Mouse (Mus musculus) gastrocnemius, adult 8-10 months (tissue): Measurements from ENCODE around the gene Sash1. TPM values are rescaled to one million over a fixed set of nuclear protein-coding genes. Genes with fewer than 3 reads are reported as not detected.

Experiments
- DNase-seq, 2 experiments: peaks; one replicate each; pipeline ENCODE4 v3.0.0; 2022; ENCODE audit warnings: low spot score in 2 of 2
- total RNA-seq, 4 experiments: library from RNA; stranded (reverse); gene quantifications; 2 replicates each; pipeline ENCODE4 v1.2.4; 2022

Sash1 gene
- total RNA-seq, 4 experiments from 2014 or later, result 5.1 to 10.3 (median 8.0) TPM

- DNase-seq, result no peak
Observed at GRCm38 (mm10) chr10:8902412-8902811, 16.5 kb upstream of the Sash1 start.

GRCm38 (mm10) chr10:8898831-8899511 lies 13.1 kb upstream of the Sash1 start:
- DNase-seq, result no peak

- no peak for DNase-seq
Observed at GRCm38 (mm10) chr10:8898099-8898777, 12.4 kb upstream of the Sash1 start.

- no peak for DNase-seq
Observed at GRCm38 (mm10) chr10:8894965-8895515, 9.2 kb upstream of the Sash1 start.

GRCm38 (mm10) chr10:8890511-8890910 lies 4.6 kb upstream of the Sash1 start:
- no peak for DNase-seq

- DNase-seq, result no peak
Observed at GRCm38 (mm10) chr10:8889341-8889740, 3.5 kb upstream of the Sash1 start.

- DNase-seq, result no peak
Observed at GRCm38 (mm10) chr10:8886528-8886854, 621 bp upstream of the Sash1 start.

GRCm38 (mm10) chr10:8885201-8885600 lies 669 bp downstream of the Sash1 start:
- no peak for DNase-seq

GRCm38 (mm10) chr10:8884565-8884964 lies 1.3 kb downstream of the Sash1 start:
- no peak for DNase-seq

- no peak for DNase-seq
Observed at GRCm38 (mm10) chr10:8883686-8884085, 2.2 kb downstream of the Sash1 start.

GRCm38 (mm10) chr10:8881736-8882135 lies 4.1 kb downstream of the Sash1 start:
- no peak for DNase-seq

GRCm38 (mm10) chr10:8880950-8881675 lies 4.8 kb downstream of the Sash1 start:
- DNase-seq, result no peak

- DNase-seq, result no peak
Observed at GRCm38 (mm10) chr10:8878824-8879223, 7.0 kb downstream of the Sash1 start.

GRCm38 (mm10) chr10:8878381-8878780 lies 7.5 kb downstream of the Sash1 start:
- DNase-seq, result no peak

GRCm38 (mm10) chr10:8873631-8874370 lies 12.1 kb downstream of the Sash1 start:
- DNase-seq, result no peak

GRCm38 (mm10) chr10:8872788-8873187 lies 13.1 kb downstream of the Sash1 start:
- DNase-seq, result no peak

GRCm38 (mm10) chr10:8871935-8872334 lies 13.9 kb downstream of the Sash1 start:
- no peak for DNase-seq

- DNase-seq, result peak in 1 of 2 experiments; percentile 9
Observed at GRCm38 (mm10) chr10:8870368-8870767, 15.5 kb downstream of the Sash1 start.

- DNase-seq, result peak; percentile 44 to 66
Observed at GRCm38 (mm10) chr10:8866062-8866642, 19.7 kb downstream of the Sash1 start.

GRCm38 (mm10) chr10:8860655-8861054 lies 25.2 kb downstream of the Sash1 start:
- no peak for DNase-seq

GRCm38 (mm10) chr10:8858718-8859117 lies 27.2 kb downstream of the Sash1 start:
- no peak for DNase-seq
